Comparison of ENCODE assay signal across 11 mouse cellular contexts in genomic region chr1:184958818-184959217, GRCm38 (mm10). TPM values are rescaled to one million over a fixed set of nuclear protein-coding genes. Genes with fewer than 3 reads are reported as not detected.
DNase-seq lines count a peak whose midpoint lies in the region; ATAC-seq and TF ChIP-seq lines count a peak whose summit lies in the region.
"Had no signal": no experiment of that assay in that cellular context is flagged by ENCODE, and none has a peak within 500 bp of the region (broad histone marks: within the 10 kb centered on the region; RNA-seq: fewer than 3 reads in every experiment).

No protein-coding gene starts in this region.

- H3K4me1 ChIP-seq in heart, embryonic 11.5 days (ENCODE audit: control insufficient read depth, insufficient read depth, low read length), result peaks cover 12% of the 10 kb centered on the region
- no peaks in the 10 kb centered on the region for H3K4me1 ChIP-seq in embryonic facial prominence, embryonic 14.5 days (ENCODE audit: control insufficient read depth, insufficient read depth, low read length)

- H3K9ac ChIP-seq in heart, embryonic 11.5 days (ENCODE audit: low read depth, low read length), result 0 out of 2 replicates have a peak overlapping the region, but pooled peaks have one; percentile 12
- no peak overlapping the region for H3K9ac ChIP-seq in embryonic facial prominence, embryonic 14.5 days (ENCODE audit: low read depth, low read length)
- H3K9ac ChIP-seq: liver, embryonic 12.5 days had no signal

- WGBS in heart, embryonic 11.5 days (ENCODE audit: insufficient replicate concordance), result 70% methylated on average over 9 of the region's 9 CpGs
- WGBS in embryonic facial prominence, embryonic 14.5 days, result 75% methylated on average over 9 of the region's 9 CpGs

- no peak for ATAC-seq in heart, embryonic 11.5 days (replicated peaks; ENCODE audit: insufficient number of reproducible peaks, low FRiP score, low TSS enrichment)
- ATAC-seq in embryonic facial prominence, embryonic 14.5 days (ENCODE audit: low read depth), result no peak
- ATAC-seq: liver, embryonic 12.5 days had no signal

- H3K36me3 ChIP-seq in heart, embryonic 11.5 days (ENCODE audit: control insufficient read depth, insufficient read depth, low read length), result no peaks in the 10 kb centered on the region
- peaks cover 6% of the 10 kb centered on the region; the same call in 1 of the 2 replicates for H3K36me3 ChIP-seq in embryonic facial prominence, embryonic 14.5 days (ENCODE audit: control insufficient read depth, insufficient read depth, low read length)
- H3K36me3 ChIP-seq: liver, embryonic 12.5 days had no signal

- H3K27ac ChIP-seq in heart, embryonic 11.5 days (ENCODE audit: low read depth, low read length), result no peak overlapping the region
- peak overlapping the region; percentile 55; the same call in 1 of the 2 replicates for H3K27ac ChIP-seq in layer of hippocampus, adult 2 months
- H3K27ac ChIP-seq in embryonic facial prominence, embryonic 14.5 days (replicated peaks; ENCODE audit: low read depth, low read length), result 0 out of 2 replicates have a peak overlapping the region, but pooled peaks have one; percentile 6
- H3K27ac ChIP-seq: liver, embryonic 12.5 days had no signal

- no peak overlapping the region for H3K4me3 ChIP-seq in heart, embryonic 11.5 days (ENCODE audit: low read depth, low read length)
- peak overlapping the region; percentile 4; the same call in 1 of the 2 replicates for H3K4me3 ChIP-seq in layer of hippocampus, adult 2 months
- no peak overlapping the region for H3K4me3 ChIP-seq in embryonic facial prominence, embryonic 14.5 days (ENCODE audit: low read depth, low read length)
- H3K4me3 ChIP-seq: liver, embryonic 12.5 days had no signal

- H3K9me3 ChIP-seq in heart, embryonic 11.5 days (replicated peaks; ENCODE audit: control insufficient read depth, low read length), result no peaks in the 10 kb centered on the region; the same call in 1 of the 2 replicates
- H3K9me3 ChIP-seq in embryonic facial prominence, embryonic 14.5 days (ENCODE audit: control insufficient read depth, low read length), result peaks cover 21% of the 10 kb centered on the region
- H3K9me3 ChIP-seq: liver, embryonic 12.5 days had no signal

- H3K27me3 ChIP-seq in heart, embryonic 11.5 days (ENCODE audit: control insufficient read depth, insufficient read depth, low read length), result no peaks in the 10 kb centered on the region
- no peaks in the 10 kb centered on the region for H3K27me3 ChIP-seq in embryonic facial prominence, embryonic 14.5 days (replicated peaks; ENCODE audit: control insufficient read depth, insufficient read depth, low read length)
- H3K27me3 ChIP-seq: liver, embryonic 12.5 days had no signal

- no peak for TF ChIP-seq CTCF in layer of hippocampus, adult 2 months (conservative IDR thresholded peaks at IDR 0.05)

- intact Hi-C loops in heart, postnatal 25 days (cut with DNase I), result no loop called here

- no peak for DNase-seq in heart, postnatal 25 days (ENCODE audit: low spot score)
- peak in 1 of 2 experiments; percentile 38 for DNase-seq in layer of hippocampus, adult 2 months (ENCODE audit: low spot score in 2 of 2)
- no peak for DNase-seq in layer of hippocampus, postnatal 25 days (ENCODE audit: extremely low spot score in 1 of 2, low spot score in 1 of 2)
- DNase-seq in R1 (ENCODE audit: low read depth, low spot score), result peak; percentile 30
- no peak for DNase-seq in embryonic facial prominence, embryonic 14.5 days (ENCODE audit: low spot score)
- no peak for DNase-seq in adrenal gland, postnatal 14 days
- DNase-seq in right cerebral cortex, postnatal 36 days (ENCODE audit: low spot score in 2 of 2), result no peak
- DNase-seq: cerebellum, postnatal 10 days; kidney, adult 9 months had no signal

- peak overlapping the region; percentile 9; the same call in 1 of the 2 replicates for H3K4me2 ChIP-seq in heart, embryonic 11.5 days
- no peak overlapping the region for H3K4me2 ChIP-seq in embryonic facial prominence, embryonic 14.5 days (ENCODE audit: low read depth, low read length)
- H3K4me2 ChIP-seq: liver, embryonic 12.5 days had no signal

RNA-seq across cellular contexts. Expression of gene Mark1, which starts 40.6 kb away (rescaled TPM):
- 2.2 and 2.4 TPM in 2 replicates for polyA plus RNA-seq in heart, embryonic 11.5 days (2014; fragmentation: Nextera tagmentation; extraction: Ambion mirVana)
- total RNA-seq in heart, postnatal 25 days (2021), result 1 to 10 TPM; 7.0 to 7.6 TPM
- 10 to 100 TPM; 49.4 to 51.6 TPM for total RNA-seq in layer of hippocampus, adult 2 months (2021)
- 10 to 100 TPM; 51.9 to 53.7 TPM for total RNA-seq in layer of hippocampus, postnatal 25 days (2021)
- polyA plus RNA-seq in embryonic facial prominence, embryonic 14.5 days (2014; fragmentation: Nextera tagmentation; extraction: Ambion mirVana), result 4.0 and 4.1 TPM in 2 replicates
- total RNA-seq in adrenal gland, postnatal 14 days (2021), result 8.2 and 8.9 TPM in 2 replicates
